Mouse (Mus musculus): ENCODE data around the gene Spty2d1.
"Not testable (repeated sequence)": the region's sequence is repeated elsewhere in the genome, so short reads cannot be mapped to it uniquely, and the experiment has no call there.

Gene Spty2d1

GRCm38 (mm10) chr7:46989387-46989786, 18.8 kb downstream of the Spty2d1 start:
- DNase-seq (ENCODE audit: low read depth, low spot score), result not testable (repeated sequence)

GRCm38 (mm10) chr7:46987073-46987472, 21.1 kb downstream of the Spty2d1 start:
- DNase-seq (ENCODE audit: low read depth, low spot score), result no peak

GRCm38 (mm10) chr7:46986646-46987045, 21.6 kb downstream of the Spty2d1 start:
- DNase-seq (ENCODE audit: low read depth, low spot score), result peak; percentile 17

GRCm38 (mm10) chr7:46985718-46986505, 22.3 kb downstream of the Spty2d1 start:
- no peak for DNase-seq (ENCODE audit: low read depth, low spot score)

- no peak for DNase-seq (ENCODE audit: low read depth, low spot score)
Observed at GRCm38 (mm10) chr7:46983280-46983679, 24.9 kb downstream of the Spty2d1 start, which contains the start of gene Gm9999. TSS of gene Gm9999 (plus strand) at chr7:46983580.

GRCm38 (mm10) chr7:46975456-46975855, 32.8 kb downstream of the Spty2d1 start:
- DNase-seq (ENCODE audit: low read depth, low spot score), result no peak

GRCm38 (mm10) chr7:46974648-46975047, 33.6 kb downstream of the Spty2d1 start:
- no peak for DNase-seq (ENCODE audit: low read depth, low spot score)

GRCm38 (mm10) chr7:46969898-46970297, 38.3 kb downstream of the Spty2d1 start:
- no peak for DNase-seq (ENCODE audit: low read depth, low spot score)

- no peak for DNase-seq (ENCODE audit: low read depth, low spot score)
Observed at GRCm38 (mm10) chr7:46964070-46964469, 44.1 kb downstream of the Spty2d1 start.

- peak; percentile 85 for DNase-seq (ENCODE audit: low read depth, low spot score)
Observed at GRCm38 (mm10) chr7:46962806-46963618, 45.2 kb downstream of the Spty2d1 start.

- no peak for DNase-seq (ENCODE audit: low read depth, low spot score)
Observed at GRCm38 (mm10) chr7:46962132-46962531, 46.1 kb downstream of the Spty2d1 start.

- no peak for DNase-seq (ENCODE audit: low read depth, low spot score)
Observed at GRCm38 (mm10) chr7:46960991-46961390, 47.2 kb downstream of the Spty2d1 start.

- DNase-seq (ENCODE audit: low read depth, low spot score), result no peak
Observed at GRCm38 (mm10) chr7:46958853-46959252, 49.4 kb downstream of the Spty2d1 start.

- peak; percentile 98 for DNase-seq (ENCODE audit: low read depth, low spot score)
Observed at GRCm38 (mm10) chr7:46957831-46958691, 50.1 kb downstream of the Spty2d1 start, which contains the start of gene Uevld. TSS of gene Uevld (minus strand) at chr7:46958527.

Data from R1 (cell line).